Mouse (Mus musculus): ENCODE data around the gene Setd2.

GRCm38 (mm10) chr9:110530650-110531049 is 1.7 kb upstream of the Setd2 start:
- no peak for TF ChIP-seq ZNF384 (IDR thresholded peaks at IDR 0.05; ENCODE audit: low read depth, low read length)
- TF ChIP-seq ZC3H11A (IDR thresholded peaks at IDR 0.05; ENCODE audit: borderline replicate concordance, low read depth, low read length): no peak
